Mouse (Mus musculus) retina, postnatal 1 day (tissue): ENCODE measurements around the gene Olfr704.
"Not testable (repeated sequence)": the region's sequence is repeated elsewhere in the genome, so short reads cannot be mapped to it uniquely, and the experiment has no call there.

Experiments used
- DNase-seq: peaks from one replicate; pipeline ENCODE4 v3.0.0-alpha.2; 2012

Gene Olfr704

GRCm38 (mm10) chr7:106862885-106863284 is at the start of gene Olfr704:
Gene Olfr704 (plus strand): TSS chr7:106863185.
- DNase-seq = no peak

- DNase-seq = no peak
Measured at GRCm38 (mm10) chr7:106813829-106814228, 49.2 kb upstream of the Olfr704 start, which contains the start of gene Olfr701. Gene Olfr701 (plus strand): TSS chr7:106814129.

GRCm38 (mm10) chr7:106815775-106816174 is 47.2 kb upstream of the Olfr704 start:
- DNase-seq = no peak

GRCm38 (mm10) chr7:106818414-106818813 is 44.6 kb upstream of the Olfr704 start:
- no peak for DNase-seq

- DNase-seq = no peak
Measured at GRCm38 (mm10) chr7:106833793-106834192, 29.2 kb upstream of the Olfr704 start, which contains the start of gene Olfr702. Gene Olfr702 (minus strand): TSS chr7:106833893.

- DNase-seq = no peak
Measured at GRCm38 (mm10) chr7:106843060-106843459, 19.9 kb upstream of the Olfr704 start, which contains the start of gene Olfr703. Gene Olfr703 (plus strand): TSS chr7:106843360.

- DNase-seq = no peak
Measured at GRCm38 (mm10) chr7:106876791-106877190, 13.8 kb downstream of the Olfr704 start, which contains the start of gene Olfr705. Gene Olfr705 (minus strand): TSS chr7:106876891.

- no peak for DNase-seq
Measured at GRCm38 (mm10) chr7:106888062-106888461, 25.1 kb downstream of the Olfr704 start, which contains the start of gene Olfr706. Gene Olfr706 (minus strand): TSS chr7:106888162.

- DNase-seq = not testable (repeated sequence)
Measured at GRCm38 (mm10) chr7:106901141-106901540, 38.2 kb downstream of the Olfr704 start, which contains the start of gene Olfr707. Gene Olfr707 (minus strand): TSS chr7:106901241.

GRCm38 (mm10) chr7:106907676-106908075 is 44.7 kb downstream of the Olfr704 start, which contains the start of gene Olfr1532-ps1:
Gene Olfr1532-ps1 (plus strand): TSS chr7:106908001.
- no peak for DNase-seq
